Mouse (Mus musculus) heart, postnatal 0 days (tissue): ENCODE data around the gene Tex35.

Source experiments
- CTCF ChIP-seq: IDR thresholded peaks from 2 replicates; pipeline ENCODE4 v1.5.1; 2016; ENCODE audit warnings: antibody characterized with exemption, control low read depth, low read depth
- EP300 ChIP-seq: IDR thresholded peaks from 2 replicates; pipeline ENCODE4 v1.6.1; 2016; ENCODE audit warnings: antibody characterized with exemption, low read depth

DNA sequence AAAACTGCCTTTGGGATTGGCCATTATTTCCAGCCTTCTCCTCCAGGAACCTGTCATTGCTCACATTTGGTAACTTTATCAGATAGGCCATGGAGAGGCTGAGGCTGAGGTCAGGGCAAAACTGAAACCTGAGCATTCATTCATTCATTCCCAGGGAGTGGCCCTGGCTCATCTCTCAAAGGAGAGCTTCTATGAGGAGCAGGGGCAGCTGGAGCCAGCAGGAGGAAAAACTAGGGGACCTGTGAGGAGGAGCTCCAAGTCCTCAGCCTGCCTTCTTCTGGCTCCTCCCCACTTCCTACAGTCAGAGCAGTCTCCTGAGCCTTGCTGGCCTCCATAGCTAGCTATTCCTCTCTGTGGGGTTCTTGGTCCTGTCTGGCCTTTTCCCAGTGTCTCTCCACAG lies 40.2 kb downstream of the Tex35 start:
- TF ChIP-seq EP300 (no peak), CTCF (no peak)
